Mouse (Mus musculus): ENCODE measurements around the gene Rgs3.

Gene Rgs3

GRCm38 (mm10) chr4:62723795-62724194 lies 164.1 kb downstream of the Rgs3 start:
- no peak for DNase-seq (ENCODE audit: low spot score in 2 of 2)

- no peak for DNase-seq (ENCODE audit: low spot score in 2 of 2)
Observed at GRCm38 (mm10) chr4:62726282-62726937, 166.8 kb downstream of the Rgs3 start.

GRCm38 (mm10) chr4:62727541-62728303 lies 168.1 kb downstream of the Rgs3 start:
- no peak for DNase-seq (ENCODE audit: low spot score in 2 of 2)

- DNase-seq (ENCODE audit: low spot score in 2 of 2): no peak
Observed at GRCm38 (mm10) chr4:62728471-62728870, 168.8 kb downstream of the Rgs3 start.

- no peak for DNase-seq (ENCODE audit: low spot score in 2 of 2)
Observed at GRCm38 (mm10) chr4:62729191-62729590, 169.5 kb downstream of the Rgs3 start.

- no peak for DNase-seq (ENCODE audit: low spot score in 2 of 2)
Observed at GRCm38 (mm10) chr4:62729941-62730340, 170.3 kb downstream of the Rgs3 start.

- DNase-seq (ENCODE audit: low spot score in 2 of 2): no peak
Observed at GRCm38 (mm10) chr4:62730861-62731260, 171.2 kb downstream of the Rgs3 start.

- no peak for DNase-seq (ENCODE audit: low spot score in 2 of 2)
Observed at GRCm38 (mm10) chr4:62731531-62732063, 171.9 kb downstream of the Rgs3 start.

- no peak for DNase-seq (ENCODE audit: low spot score in 2 of 2)
Observed at GRCm38 (mm10) chr4:62732096-62732495, 172.4 kb downstream of the Rgs3 start.

GRCm38 (mm10) chr4:62732840-62733239 lies 173.2 kb downstream of the Rgs3 start:
- no peak for DNase-seq (ENCODE audit: low spot score in 2 of 2)

- no peak for DNase-seq (ENCODE audit: low spot score in 2 of 2)
Observed at GRCm38 (mm10) chr4:62733938-62734337, 174.3 kb downstream of the Rgs3 start.

GRCm38 (mm10) chr4:62735291-62735690 lies 175.6 kb downstream of the Rgs3 start:
- no peak for DNase-seq (ENCODE audit: low spot score in 2 of 2)

- DNase-seq (ENCODE audit: low spot score in 2 of 2): no peak
Observed at GRCm38 (mm10) chr4:62735878-62736277, 176.2 kb downstream of the Rgs3 start.

- no peak for DNase-seq (ENCODE audit: low spot score in 2 of 2)
Observed at GRCm38 (mm10) chr4:62736421-62736820, 176.8 kb downstream of the Rgs3 start.

- no peak for DNase-seq (ENCODE audit: low spot score in 2 of 2)
Observed at GRCm38 (mm10) chr4:62736904-62737303, 177.3 kb downstream of the Rgs3 start.

- DNase-seq (ENCODE audit: low spot score in 2 of 2): peak in 1 of 2 experiments; percentile 55
Observed at GRCm38 (mm10) chr4:62737983-62738695, 178.5 kb downstream of the Rgs3 start.

- DNase-seq (ENCODE audit: low spot score in 2 of 2): no peak
Observed at GRCm38 (mm10) chr4:62738996-62739395, 179.3 kb downstream of the Rgs3 start.

GRCm38 (mm10) chr4:62739591-62739990 lies 179.9 kb downstream of the Rgs3 start:
- DNase-seq (ENCODE audit: low spot score in 2 of 2): no peak

- DNase-seq (ENCODE audit: low spot score in 2 of 2): no peak
Observed at GRCm38 (mm10) chr4:62740282-62741054, 180.8 kb downstream of the Rgs3 start.

GRCm38 (mm10) chr4:62741055-62741453 lies 181.4 kb downstream of the Rgs3 start:
- no peak for DNase-seq (ENCODE audit: low spot score in 2 of 2)

GRCm38 (mm10) chr4:62741601-62742000 lies 182.0 kb downstream of the Rgs3 start:
- no peak for DNase-seq (ENCODE audit: low spot score in 2 of 2)
